In genomic region chr3:88235216-88235615, GRCm38 (mm10) we compare ENCODE assay signal across 7 mouse cellular contexts. TPM values are rescaled to one million over a fixed set of nuclear protein-coding genes. Genes with fewer than 3 reads are reported as not detected.
DNase-seq lines count a peak whose midpoint lies in the region; ATAC-seq lines count a peak whose summit lies in the region.

No protein-coding gene starts in this region.

- 0 out of 2 replicates have a peak overlapping the region, but pooled peaks have one; percentile 10 for H3K27ac ChIP-seq in midbrain, embryonic 13.5 days
- H3K27ac ChIP-seq in midbrain, embryonic 10.5 days (replicated peaks): no peak overlapping the region
- H3K27ac ChIP-seq in forebrain, embryonic 15.5 days (replicated peaks): peak overlapping the region; percentile 99

- no peak overlapping the region for H3K4me3 ChIP-seq in midbrain, embryonic 13.5 days (replicated peaks)
- no peak overlapping the region for H3K4me3 ChIP-seq in midbrain, embryonic 10.5 days
- no peak overlapping the region for H3K4me3 ChIP-seq in forebrain, embryonic 15.5 days

- H3K36me3 ChIP-seq in midbrain, embryonic 13.5 days: peaks cover 5% of the 10 kb centered on the region
- no peaks in the 10 kb centered on the region for H3K36me3 ChIP-seq in midbrain, embryonic 10.5 days
- H3K36me3 ChIP-seq in forebrain, embryonic 15.5 days: peaks cover 7% of the 10 kb centered on the region

- H3K9me3 ChIP-seq in midbrain, embryonic 13.5 days: no peaks in the 10 kb centered on the region
- H3K9me3 ChIP-seq in midbrain, embryonic 10.5 days (replicated peaks): no peaks in the 10 kb centered on the region
- no peaks in the 10 kb centered on the region for H3K9me3 ChIP-seq in forebrain, embryonic 15.5 days

- WGBS in midbrain, embryonic 13.5 days: 13% methylated on average over 3 of the region's 3 CpGs
- 11% methylated on average over 3 of the region's 3 CpGs for whole genome bisulfite sequencing in midbrain, embryonic 10.5 days
- WGBS in forebrain, embryonic 15.5 days: 6% methylated on average over 3 of the region's 3 CpGs

- H3K4me2 ChIP-seq in midbrain, embryonic 13.5 days (replicated peaks): no peak overlapping the region
- no peak overlapping the region for H3K4me2 ChIP-seq in forebrain, embryonic 15.5 days (replicated peaks)

- peaks cover 49% of the 10 kb centered on the region for H3K27me3 ChIP-seq in midbrain, embryonic 13.5 days
- H3K27me3 ChIP-seq in midbrain, embryonic 10.5 days (ENCODE audit: low read depth, poor library complexity, severe bottlenecking): peaks cover 100% of the 10 kb centered on the region
- no peaks in the 10 kb centered on the region for H3K27me3 ChIP-seq in forebrain, embryonic 15.5 days

- no peak for ATAC-seq in midbrain, embryonic 13.5 days
- ATAC-seq in forebrain, embryonic 15.5 days (replicated peaks): no peak

- no peak overlapping the region for H3K9ac ChIP-seq in midbrain, embryonic 13.5 days (replicated peaks)
- H3K9ac ChIP-seq in forebrain, embryonic 15.5 days (replicated peaks): no peak overlapping the region

- H3K4me1 ChIP-seq in midbrain, embryonic 13.5 days (replicated peaks): peaks cover 86% of the 10 kb centered on the region
- H3K4me1 ChIP-seq in midbrain, embryonic 10.5 days: peaks cover 87% of the 10 kb centered on the region
- peaks cover 93% of the 10 kb centered on the region for H3K4me1 ChIP-seq in forebrain, embryonic 15.5 days

- no peak for DNase-seq in midbrain, embryonic 10.5 days (ENCODE audit: low spot score)
- peak; percentile 59 for DNase-seq in cerebellum, adult 11-12 months
- peak; percentile 9 to 39 for DNase-seq in thymus, postnatal 10 days (ENCODE audit: low spot score in 2 of 2)
- no peak for DNase-seq in urinary bladder, postnatal 25 days (ENCODE audit: low spot score)
- no peak for DNase-seq in frontal cortex, adult 2 months (ENCODE audit: extremely low spot score in 1 of 2, low spot score in 1 of 2)

RNA-seq across cellular contexts. Expression of gene Rhbg, which starts 19.3 kb away (rescaled TPM):
- 0.12 TPM in 1 of 2 replicates, not detected in the other for polyA plus RNA-seq in midbrain, embryonic 13.5 days (2015; fragmentation: Nextera tagmentation; extraction: Ambion mirVana)
- not detected in 2 replicates for polyA plus RNA-seq in midbrain, embryonic 10.5 days (2016; fragmentation: Nextera tagmentation; extraction: Ambion mirVana)
- 0.10 and 0.14 TPM in 2 replicates for polyA plus RNA-seq in forebrain, embryonic 15.5 days (2015; fragmentation: Nextera tagmentation; extraction: Ambion mirVana)
- not detected in 2 replicates for polyA plus RNA-seq in frontal cortex, adult 2 months (2012; rRNA removed)

RNA-seq across cellular contexts. Expression of gene Gm38392, which starts 51.8 kb away (rescaled TPM):
- 0.16 TPM in 1 of 2 replicates, not detected in the other for polyA plus RNA-seq in midbrain, embryonic 13.5 days (2015; fragmentation: Nextera tagmentation; extraction: Ambion mirVana)
- 0.14 TPM in 1 of 2 replicates, not detected in the other for polyA plus RNA-seq in midbrain, embryonic 10.5 days (2016; fragmentation: Nextera tagmentation; extraction: Ambion mirVana)
- 0.23 TPM in 1 of 2 replicates, not detected in the other for polyA plus RNA-seq in forebrain, embryonic 15.5 days (2015; fragmentation: Nextera tagmentation; extraction: Ambion mirVana)
- polyA plus RNA-seq in frontal cortex, adult 2 months (2012; rRNA removed): not detected in 2 replicates

Comparison
In these comparisons a context has a peak if more than half of its experiments do, and no peak if none do; other contexts are left out.
1. DNase-seq: peak in cerebellum, adult 11-12 months (single experiment) and thymus, postnatal 10 days (2 of 2); none in midbrain, embryonic 10.5 days (single experiment), urinary bladder, postnatal 25 days (single experiment) and frontal cortex, adult 2 months (0 of 2).